Mouse (Mus musculus) right cerebral cortex, adult 18-20 months (tissue): Measurements from ENCODE around the gene Pde3a.

Experiments used
- DNase-seq: peaks from one replicate; pipeline ENCODE4 v3.0.0; 2022; ENCODE audit warnings: mixed read lengths

Pde3a gene

GRCm38 (mm10) chr6:141248691-141249584, at the start of gene Pde3a:
Pde3a (plus strand) TSS chr6:141249269.
- no peak for DNase-seq

- DNase-seq = no peak
Measured at GRCm38 (mm10) chr6:141200173-141200615, 48.9 kb upstream of the Pde3a start.

GRCm38 (mm10) chr6:141207531-141207930, 41.5 kb upstream of the Pde3a start:
- no peak for DNase-seq

- DNase-seq = no peak
Measured at GRCm38 (mm10) chr6:141208283-141208872, 40.7 kb upstream of the Pde3a start.

GRCm38 (mm10) chr6:141210021-141210420, 39.0 kb upstream of the Pde3a start:
- DNase-seq = no peak

- DNase-seq = no peak
Measured at GRCm38 (mm10) chr6:141221081-141221480, 28.0 kb upstream of the Pde3a start.

- DNase-seq = no peak
Measured at GRCm38 (mm10) chr6:141226851-141227657, 22.0 kb upstream of the Pde3a start.

GRCm38 (mm10) chr6:141227658-141228005, 21.4 kb upstream of the Pde3a start:
- no peak for DNase-seq

- DNase-seq = no peak
Measured at GRCm38 (mm10) chr6:141232756-141233382, 16.2 kb upstream of the Pde3a start.

GRCm38 (mm10) chr6:141241809-141242208, 7.3 kb upstream of the Pde3a start:
- DNase-seq = no peak

GRCm38 (mm10) chr6:141245089-141245488, 4.0 kb upstream of the Pde3a start:
- no peak for DNase-seq

GRCm38 (mm10) chr6:141246391-141246790, 2.7 kb upstream of the Pde3a start:
- no peak for DNase-seq

- no peak for DNase-seq
Measured at GRCm38 (mm10) chr6:141248081-141248480, 988 bp upstream of the Pde3a start.

GRCm38 (mm10) chr6:141249585-141250295, 671 bp downstream of the Pde3a start:
- peak; percentile 45 for DNase-seq

GRCm38 (mm10) chr6:141250296-141250629, 1.2 kb downstream of the Pde3a start:
- no peak for DNase-seq

GRCm38 (mm10) chr6:141250984-141251383, 1.9 kb downstream of the Pde3a start:
- DNase-seq = no peak

- DNase-seq = no peak
Measured at GRCm38 (mm10) chr6:141252520-141252919, 3.5 kb downstream of the Pde3a start.

- no peak for DNase-seq
Measured at GRCm38 (mm10) chr6:141254956-141255355, 5.9 kb downstream of the Pde3a start.

GRCm38 (mm10) chr6:141256896-141257295, 7.8 kb downstream of the Pde3a start:
- DNase-seq = no peak

- DNase-seq = no peak
Measured at GRCm38 (mm10) chr6:141257434-141258202, 8.5 kb downstream of the Pde3a start.

GRCm38 (mm10) chr6:141265257-141265656, 16.2 kb downstream of the Pde3a start:
- no peak for DNase-seq
